Mouse (Mus musculus) ES-E14 (cell line): ENCODE data around the gene Fam221a.

ENCODE experiments used
- CHD2 ChIP-seq: IDR thresholded peaks from 2 replicates; pipeline ENCODE4 v1.6.1; 2014; ENCODE audit warnings: mild to moderate bottlenecking, low read depth, low read length, inconsistent platforms
- MAFK ChIP-seq: IDR thresholded peaks from 2 replicates; pipeline ENCODE4 v1.6.1; 2014; ENCODE audit warnings: mild to moderate bottlenecking, low read depth, low read length, inconsistent platforms; ENCODE audit not compliant: insufficient read depth
- ZC3H11A ChIP-seq: IDR thresholded peaks from 2 replicates; pipeline ENCODE4 v1.6.1; 2012; ENCODE audit warnings: low read depth, mild to moderate bottlenecking, inconsistent platforms, low read length, borderline replicate concordance

DNA sequence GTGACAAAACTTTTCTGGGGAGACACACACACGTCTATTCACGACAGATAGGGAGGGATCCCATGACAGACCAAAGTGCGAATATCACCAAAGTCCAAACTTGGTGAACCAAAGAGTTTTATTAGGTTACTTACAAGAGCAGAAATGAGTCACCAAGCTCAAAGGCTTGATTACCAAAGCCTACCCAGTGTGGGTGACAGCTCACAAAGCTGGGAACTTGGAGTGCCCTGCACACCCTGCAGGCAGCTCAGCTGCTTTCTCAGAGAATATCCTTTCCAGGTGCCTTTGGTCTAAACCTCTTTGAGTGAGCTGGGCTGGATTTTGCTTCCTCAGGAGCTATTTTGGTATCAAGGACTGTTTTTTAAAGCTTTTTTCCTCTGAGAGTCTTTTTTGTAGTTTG is 43.3 kb downstream of the Fam221a start:
- TF ChIP-seq CHD2 (no peak), MAFK (no peak), ZC3H11A (no peak)
